Comparison of ENCODE assay signal across 11 mouse cellular contexts in genomic region chr7:130887946-130888345, GRCm38 (mm10). TPM values are rescaled to one million over a fixed set of nuclear protein-coding genes. Genes with fewer than 3 reads are reported as not detected.
DNase-seq lines count a peak whose midpoint lies in the region; ATAC-seq lines count a peak whose summit lies in the region.
"Had no signal": no experiment of that assay in that cellular context is flagged by ENCODE, and none has a peak within 500 bp of the region (broad histone marks: within the 10 kb centered on the region; RNA-seq: fewer than 3 reads in every experiment).

No protein-coding gene starts in this region.

- H3K4me1 ChIP-seq in hindbrain, embryonic 10.5 days (replicated peaks), result peaks cover 7% of the 10 kb centered on the region; the same call in 1 of the 2 replicates
- H3K4me1 ChIP-seq in hindbrain, embryonic 13.5 days (replicated peaks), result peaks cover 6% of the 10 kb centered on the region
- H3K4me1 ChIP-seq in midbrain, embryonic 13.5 days (replicated peaks), result peaks cover 8% of the 10 kb centered on the region
- H3K4me1 ChIP-seq in forebrain, embryonic 13.5 days, result peaks cover 6% of the 10 kb centered on the region; the same call in 1 of the 2 replicates
- H3K4me1 ChIP-seq: stomach, embryonic 15.5 days had no signal

- no peaks in the 10 kb centered on the region for H3K9me3 ChIP-seq in hindbrain, embryonic 10.5 days
- H3K9me3 ChIP-seq in hindbrain, embryonic 13.5 days, result no peaks in the 10 kb centered on the region
- H3K9me3 ChIP-seq in midbrain, embryonic 13.5 days, result no peaks in the 10 kb centered on the region
- no peaks in the 10 kb centered on the region for H3K9me3 ChIP-seq in forebrain, embryonic 13.5 days (replicated peaks)
- H3K9me3 ChIP-seq: limb, embryonic 12.5 days; stomach, embryonic 15.5 days had no signal

- no peaks in the 10 kb centered on the region for H3K27me3 ChIP-seq in hindbrain, embryonic 10.5 days (ENCODE audit: insufficient read depth, poor library complexity, severe bottlenecking)
- H3K27me3 ChIP-seq in hindbrain, embryonic 13.5 days, result no peaks in the 10 kb centered on the region
- H3K27me3 ChIP-seq in midbrain, embryonic 13.5 days, result no peaks in the 10 kb centered on the region
- H3K27me3 ChIP-seq in forebrain, embryonic 13.5 days, result no peaks in the 10 kb centered on the region
- H3K27me3 ChIP-seq: limb, embryonic 12.5 days; stomach, embryonic 15.5 days had no signal

- no peak for DNase-seq in hindbrain, embryonic 10.5 days (ENCODE audit: low spot score)
- DNase-seq in Muller cell, postnatal 12 days (ENCODE audit: inconsistent ontology term), result peak; percentile 47
- DNase-seq in cerebellum, postnatal 36 days, result peak; percentile 59 to 66
- no peak for DNase-seq in urinary bladder, postnatal 36 days (ENCODE audit: low spot score in 2 of 2)
- DNase-seq in gastrocnemius, postnatal 25 days, result no peak

- no peak overlapping the region for H3K4me3 ChIP-seq in hindbrain, embryonic 10.5 days
- H3K4me3 ChIP-seq in hindbrain, embryonic 13.5 days, result no peak overlapping the region
- H3K4me3 ChIP-seq in midbrain, embryonic 13.5 days (replicated peaks), result no peak overlapping the region
- no peak overlapping the region for H3K4me3 ChIP-seq in forebrain, embryonic 13.5 days
- H3K4me3 ChIP-seq: limb, embryonic 12.5 days; stomach, embryonic 15.5 days had no signal

- H3K4me2 ChIP-seq in hindbrain, embryonic 13.5 days, result no peak overlapping the region
- no peak overlapping the region for H3K4me2 ChIP-seq in midbrain, embryonic 13.5 days (replicated peaks)
- no peak overlapping the region for H3K4me2 ChIP-seq in forebrain, embryonic 13.5 days
- H3K4me2 ChIP-seq: limb, embryonic 12.5 days; stomach, embryonic 15.5 days had no signal

- H3K27ac ChIP-seq in hindbrain, embryonic 10.5 days, result 0 out of 2 replicates have a peak overlapping the region, but pooled peaks have one; percentile 8
- no peak overlapping the region for H3K27ac ChIP-seq in hindbrain, embryonic 13.5 days
- peak overlapping the region; percentile 22; the same call in 1 of the 2 replicates for H3K27ac ChIP-seq in midbrain, embryonic 13.5 days
- H3K27ac ChIP-seq in forebrain, embryonic 13.5 days, result no peak overlapping the region
- H3K27ac ChIP-seq: limb, embryonic 12.5 days; stomach, embryonic 15.5 days had no signal

- 16% methylated on average over 3 of the region's 3 CpGs for WGBS in hindbrain, embryonic 10.5 days
- 22% methylated on average over 3 of the region's 3 CpGs for WGBS in hindbrain, embryonic 13.5 days
- WGBS in midbrain, embryonic 13.5 days, result 8% methylated on average over 3 of the region's 3 CpGs
- 10% methylated on average over 3 of the region's 3 CpGs for WGBS in forebrain, embryonic 13.5 days

- no peak overlapping the region for H3K9ac ChIP-seq in hindbrain, embryonic 13.5 days
- no peak overlapping the region for H3K9ac ChIP-seq in midbrain, embryonic 13.5 days (replicated peaks)
- no peak overlapping the region for H3K9ac ChIP-seq in forebrain, embryonic 13.5 days
- H3K9ac ChIP-seq: limb, embryonic 12.5 days; stomach, embryonic 15.5 days had no signal

- no peak for ATAC-seq in hindbrain, embryonic 13.5 days (ENCODE audit: low FRiP score)
- ATAC-seq in midbrain, embryonic 13.5 days, result no peak
- ATAC-seq in forebrain, embryonic 13.5 days, result no peak

- H3K36me3 ChIP-seq in hindbrain, embryonic 10.5 days, result peaks cover 45% of the 10 kb centered on the region
- peaks cover 29% of the 10 kb centered on the region for H3K36me3 ChIP-seq in hindbrain, embryonic 13.5 days
- H3K36me3 ChIP-seq in midbrain, embryonic 13.5 days, result peaks cover 29% of the 10 kb centered on the region
- peaks cover 21% of the 10 kb centered on the region; the same call in 1 of the 2 replicates for H3K36me3 ChIP-seq in forebrain, embryonic 13.5 days (ENCODE audit: poor library complexity, severe bottlenecking)
- H3K36me3 ChIP-seq: G1E had no signal

RNA-seq across cellular contexts. Expression of gene Plekha1, which starts 22.4 kb away (rescaled TPM):
- polyA plus RNA-seq in hindbrain, embryonic 10.5 days (2016; fragmentation: Nextera tagmentation; extraction: Ambion mirVana), result 39.5 and 47.8 TPM in 2 replicates
- 63.4 and 65.4 TPM in 2 replicates for polyA plus RNA-seq in hindbrain, embryonic 13.5 days (2015; fragmentation: Nextera tagmentation; extraction: Ambion mirVana)
- 54.6 and 55.5 TPM in 2 replicates for polyA plus RNA-seq in midbrain, embryonic 13.5 days (2015; fragmentation: Nextera tagmentation; extraction: Ambion mirVana)
- polyA plus RNA-seq in forebrain, embryonic 13.5 days (2015; fragmentation: Nextera tagmentation; extraction: Ambion mirVana), result 36.6 and 37.8 TPM in 2 replicates
- total RNA-seq in gastrocnemius, postnatal 25 days (2021), result 10 to 100 TPM; 22.8 to 23.2 TPM
- polyA plus RNA-seq: G1E had no signal

RNA-seq across cellular contexts. Expression of gene Htra1, which starts 48.0 kb away (rescaled TPM):
- polyA plus RNA-seq in hindbrain, embryonic 10.5 days (2016; fragmentation: Nextera tagmentation; extraction: Ambion mirVana), result 2.5 and 7.0 TPM in 2 replicates
- polyA plus RNA-seq in hindbrain, embryonic 13.5 days (2015; fragmentation: Nextera tagmentation; extraction: Ambion mirVana), result 11.2 and 15.4 TPM in 2 replicates
- 4.3 and 6.2 TPM in 2 replicates for polyA plus RNA-seq in midbrain, embryonic 13.5 days (2015; fragmentation: Nextera tagmentation; extraction: Ambion mirVana)
- 9.3 and 9.7 TPM in 2 replicates for polyA plus RNA-seq in forebrain, embryonic 13.5 days (2015; fragmentation: Nextera tagmentation; extraction: Ambion mirVana)
- total RNA-seq in gastrocnemius, postnatal 25 days (2021), result 10 to 100 TPM; 31.9 to 34.9 TPM
- total RNA-seq: G1E had no signal
- polyA plus RNA-seq: G1E had no signal

Comparison
In these comparisons a context has a peak if more than half of its experiments do, and no peak if none do; other contexts are left out.
1. H3K27ac ChIP-seq: peak in hindbrain, embryonic 10.5 days (single experiment) and midbrain, embryonic 13.5 days (single experiment); none in hindbrain, embryonic 13.5 days (single experiment) and forebrain, embryonic 13.5 days (single experiment).
2. DNase-seq: peak in Muller cell, postnatal 12 days (single experiment) and cerebellum, postnatal 36 days (2 of 2); none in hindbrain, embryonic 10.5 days (single experiment), urinary bladder, postnatal 36 days (0 of 2) and gastrocnemius, postnatal 25 days (single experiment).